ENCODE assay signal across 17 mouse cellular contexts in genomic region chr2:156782481-156783348, GRCm38 (mm10). TPM values are rescaled to one million over a fixed set of nuclear protein-coding genes. Genes with fewer than 3 reads are reported as not detected.
DNase-seq lines count a peak whose midpoint lies in the region; ATAC-seq and TF ChIP-seq lines count a peak whose summit lies in the region.
"Had no signal": no experiment of that assay in that cellular context is flagged by ENCODE, and none has a peak within 500 bp of the region (broad histone marks: within the 10 kb centered on the region; RNA-seq: fewer than 3 reads in every experiment).

No protein-coding gene starts in this region.

- intact Hi-C loops in left cerebral cortex, postnatal 25 days (cut with DNase I) = loop anchor here (5.0 kb wide), 1 partner anchor 45 kb away; no protein-coding TSS in a partner anchor

- H3K27ac ChIP-seq in intestine, embryonic 14.5 days (ENCODE audit: low read depth) = no peak overlapping the region
- no peak overlapping the region for H3K27ac ChIP-seq in intestine, embryonic 16.5 days (ENCODE audit: low read length)
- H3K27ac ChIP-seq in heart, postnatal 0 days (ENCODE audit: low read depth) = peak overlapping the region; percentile 4; the same call in 1 of the 2 replicates
- peak overlapping the region; percentile 35; the same call in 1 of the 2 replicates for H3K27ac ChIP-seq in stomach, embryonic 15.5 days
- H3K27ac ChIP-seq: kidney, postnatal 0 days; macrophage had no signal

- peaks cover 4% of the 10 kb centered on the region for H3K36me3 ChIP-seq in erythroblast, embryonic 14.5 days (ENCODE audit: control insufficient read depth)
- H3K36me3 ChIP-seq in intestine, embryonic 14.5 days (ENCODE audit: control insufficient read depth, insufficient read depth, low read length) = peaks cover 18% of the 10 kb centered on the region; the same call in 1 of the 2 replicates
- H3K36me3 ChIP-seq in intestine, embryonic 16.5 days (ENCODE audit: control insufficient read depth, insufficient read depth, low read length) = no peaks in the 10 kb centered on the region
- peaks cover 16% of the 10 kb centered on the region for H3K36me3 ChIP-seq in heart, postnatal 0 days (replicated peaks; ENCODE audit: control insufficient read depth, insufficient read depth, low read length)
- no peaks in the 10 kb centered on the region for H3K36me3 ChIP-seq in stomach, embryonic 15.5 days

- H3K4me2 ChIP-seq in intestine, embryonic 14.5 days (ENCODE audit: low read length) = no peak overlapping the region
- no peak overlapping the region for H3K4me2 ChIP-seq in intestine, embryonic 16.5 days (ENCODE audit: low read depth, low read length)
- H3K4me2 ChIP-seq in heart, postnatal 0 days (ENCODE audit: low read depth, low read length) = no peak overlapping the region
- no peak overlapping the region for H3K4me2 ChIP-seq in stomach, embryonic 15.5 days

- no peak for TF ChIP-seq CTCF in heart, postnatal 0 days (IDR thresholded peaks at IDR 0.05; ENCODE audit: low read depth)

- H3K9me3 ChIP-seq in erythroblast, embryonic 14.5 days (ENCODE audit: control insufficient read depth, low read length) = peaks cover 7% of the 10 kb centered on the region
- no peaks in the 10 kb centered on the region for H3K9me3 ChIP-seq in intestine, embryonic 14.5 days (ENCODE audit: control insufficient read depth, low read length)
- no peaks in the 10 kb centered on the region for H3K9me3 ChIP-seq in intestine, embryonic 16.5 days (ENCODE audit: control insufficient read depth, low read length)
- no peaks in the 10 kb centered on the region for H3K9me3 ChIP-seq in heart, postnatal 0 days (replicated peaks; ENCODE audit: control insufficient read depth, low read length)
- no peaks in the 10 kb centered on the region for H3K9me3 ChIP-seq in stomach, embryonic 15.5 days

- H3K9ac ChIP-seq in intestine, embryonic 14.5 days (ENCODE audit: low read length) = no peak overlapping the region
- no peak overlapping the region for H3K9ac ChIP-seq in intestine, embryonic 16.5 days (ENCODE audit: low read depth, low read length)
- no peak overlapping the region for H3K9ac ChIP-seq in heart, postnatal 0 days (replicated peaks; ENCODE audit: low read depth, low read length)
- H3K9ac ChIP-seq in stomach, embryonic 15.5 days = no peak overlapping the region

- 80% methylated on average over 10 of the region's 10 CpGs for WGBS in intestine, embryonic 14.5 days
- WGBS in intestine, embryonic 16.5 days = 83% methylated on average over 10 of the region's 10 CpGs
- 80% methylated on average over 10 of the region's 10 CpGs for WGBS in heart, postnatal 0 days
- 76% methylated on average over 10 of the region's 10 CpGs for WGBS in stomach, embryonic 15.5 days

- no peak for TF ChIP-seq EP300 in heart, postnatal 0 days (IDR thresholded peaks at IDR 0.05; ENCODE audit: low read depth)

- H3K4me1 ChIP-seq in erythroblast, embryonic 14.5 days (ENCODE audit: control insufficient read depth) = peaks cover 68% of the 10 kb centered on the region
- H3K4me1 ChIP-seq in intestine, embryonic 14.5 days (replicated peaks; ENCODE audit: control insufficient read depth, insufficient read depth, low read length) = peaks cover 12% of the 10 kb centered on the region
- H3K4me1 ChIP-seq in intestine, embryonic 16.5 days (ENCODE audit: control insufficient read depth, insufficient read depth, low read length) = peaks cover 25% of the 10 kb centered on the region; the same call in 1 of the 2 replicates
- H3K4me1 ChIP-seq in heart, postnatal 0 days (ENCODE audit: control insufficient read depth, insufficient read depth) = peaks cover 30% of the 10 kb centered on the region
- peaks cover 18% of the 10 kb centered on the region for H3K4me1 ChIP-seq in stomach, embryonic 15.5 days

- H3K27me3 ChIP-seq in erythroblast, embryonic 14.5 days (ENCODE audit: control insufficient read depth) = no peaks in the 10 kb centered on the region
- H3K27me3 ChIP-seq in intestine, embryonic 14.5 days (replicated peaks; ENCODE audit: control insufficient read depth, insufficient read depth, low read length) = no peaks in the 10 kb centered on the region
- no peaks in the 10 kb centered on the region for H3K27me3 ChIP-seq in intestine, embryonic 16.5 days (replicated peaks; ENCODE audit: control insufficient read depth, insufficient read depth, low read length)
- no peaks in the 10 kb centered on the region for H3K27me3 ChIP-seq in heart, postnatal 0 days (ENCODE audit: control insufficient read depth, insufficient read depth, low read length)
- no peaks in the 10 kb centered on the region for H3K27me3 ChIP-seq in stomach, embryonic 15.5 days (replicated peaks)

- DNase-seq in intestine, embryonic 14.5 days (ENCODE audit: low spot score) = peak; percentile 55
- no peak for DNase-seq in heart, postnatal 0 days (ENCODE audit: low spot score)
- DNase-seq in left cerebral cortex, postnatal 25 days (ENCODE audit: low spot score in 2 of 2) = no peak
- no peak for DNase-seq in MN1 (ENCODE audit: low spot score)
- DNase-seq: cerebellum, adult 2 months; embryo, embryonic 11 days; layer of hippocampus, adult 9-11 months; lung, adult 2 months; thymus, adult 2 months had no signal

- H3K4me3 ChIP-seq in erythroblast, embryonic 14.5 days (replicated peaks) = peak overlapping the region; percentile 2
- H3K4me3 ChIP-seq in intestine, embryonic 14.5 days (ENCODE audit: low read depth, low read length) = no peak overlapping the region
- H3K4me3 ChIP-seq in intestine, embryonic 16.5 days (ENCODE audit: low read length) = no peak overlapping the region
- no peak overlapping the region for H3K4me3 ChIP-seq in heart, postnatal 0 days (ENCODE audit: low read depth, low read length)
- H3K4me3 ChIP-seq in stomach, embryonic 15.5 days (replicated peaks) = no peak overlapping the region

- no peak for ATAC-seq in erythroblast, adult 5-6 weeks (replicated peaks; ENCODE audit: low FRiP score, poor library complexity, severe bottlenecking)
- ATAC-seq in intestine, embryonic 14.5 days (replicated peaks; ENCODE audit: low FRiP score, low TSS enrichment, low read depth) = no peak
- ATAC-seq in intestine, embryonic 16.5 days = no peak
- no peak for ATAC-seq in heart, postnatal 0 days (ENCODE audit: insufficient read depth, low read depth)
- no peak for ATAC-seq in stomach, embryonic 15.5 days (ENCODE audit: insufficient read depth, low FRiP score, low read depth)

RNA-seq across cellular contexts. Expression of gene Myl9, which starts 7.5 kb away (rescaled TPM):
- 0.10 and 0.13 TPM in 2 replicates for polyA plus RNA-seq in erythroblast, embryonic 14.5 days (2012)
- total RNA-seq in erythroblast, adult 5-6 weeks (2015; ENCODE audit: low replicate concordance) = 1.3 and 4.4 TPM in 2 replicates
- 0.60 and 2.5 TPM in 2 replicates for total RNA-seq in erythroblast, adult 5-6 weeks (2017; ENCODE audit: low replicate concordance)
- 1,449 and 1,579 TPM in 2 replicates for polyA plus RNA-seq in intestine, embryonic 14.5 days (2014; fragmentation: Nextera tagmentation; extraction: Ambion mirVana)
- 1,232 and 1,258 TPM in 2 replicates for polyA plus RNA-seq in intestine, embryonic 16.5 days (2015; fragmentation: Nextera tagmentation; extraction: Ambion mirVana)
- total RNA-seq in heart, postnatal 0 days (2014; rRNA removed; ENCODE audit: low replicate concordance) = 1,299 and 1,431 TPM in 2 replicates
- 1,847 and 1,885 TPM in 2 replicates for polyA plus RNA-seq in heart, postnatal 0 days (2015; fragmentation: Nextera tagmentation; extraction: Ambion mirVana)
- polyA plus RNA-seq in stomach, embryonic 15.5 days (2015; fragmentation: Nextera tagmentation; extraction: Ambion mirVana) = 1,258 and 1,308 TPM in 2 replicates
- total RNA-seq in left cerebral cortex, postnatal 25 days (2021) = 10 to 100 TPM; 14.7 to 16.1 TPM
- total RNA-seq: CH12.LX; granulocyte monocyte progenitor cell, adult 5-6 weeks had no signal
- polyA plus RNA-seq: macrophage had no signal

RNA-seq across cellular contexts. Expression of gene Tgif2, which starts 57.1 kb away (rescaled TPM):
- 0.04 and 0.09 TPM in 2 replicates for polyA plus RNA-seq in erythroblast, embryonic 14.5 days (2012)
- total RNA-seq in erythroblast, adult 5-6 weeks (2015; ENCODE audit: low replicate concordance) = 0.77 and 2.3 TPM in 2 replicates
- total RNA-seq in erythroblast, adult 5-6 weeks (2017; ENCODE audit: low replicate concordance) = 2.8 and 2.9 TPM in 2 replicates
- polyA plus RNA-seq in intestine, embryonic 14.5 days (2014; fragmentation: Nextera tagmentation; extraction: Ambion mirVana) = 61.4 and 63.5 TPM in 2 replicates
- 28.3 and 28.6 TPM in 2 replicates for polyA plus RNA-seq in intestine, embryonic 16.5 days (2015; fragmentation: Nextera tagmentation; extraction: Ambion mirVana)
- 19.7 and 28.3 TPM in 2 replicates for total RNA-seq in heart, postnatal 0 days (2014; rRNA removed; ENCODE audit: low replicate concordance)
- 11.6 and 14.6 TPM in 2 replicates for polyA plus RNA-seq in heart, postnatal 0 days (2015; fragmentation: Nextera tagmentation; extraction: Ambion mirVana)
- polyA plus RNA-seq in stomach, embryonic 15.5 days (2015; fragmentation: Nextera tagmentation; extraction: Ambion mirVana) = 41.5 and 45.9 TPM in 2 replicates
- total RNA-seq in left cerebral cortex, postnatal 25 days (2021) = 1 to 10 TPM in 1 of 2 experiments, under 1 TPM in 1; 0.69 to 1.0 TPM

Comparison
In these comparisons a context has a peak if more than half of its experiments do, and no peak if none do; other contexts are left out.
1. H3K27ac ChIP-seq: peak in heart, postnatal 0 days (single experiment) and stomach, embryonic 15.5 days (single experiment); none in intestine, embryonic 14.5 days (single experiment) and intestine, embryonic 16.5 days (single experiment).
2. RNA of gene Myl9, which starts 7.5 kb away (polyA plus RNA-seq): 1,847 to 1,885 TPM in heart, postnatal 0 days, 1,449 to 1,579 TPM in intestine, embryonic 14.5 days, 1,232 to 1,258 TPM in intestine, embryonic 16.5 days and 1,258 to 1,308 TPM in stomach, embryonic 15.5 days; 0.10 to 0.13 TPM in erythroblast, embryonic 14.5 days; every median in the first group is over 1,000 times any median in the second.
3. RNA of gene Tgif2, which starts 57.1 kb away (polyA plus RNA-seq): 61.4 to 63.5 TPM in intestine, embryonic 14.5 days, 41.5 to 45.9 TPM in stomach, embryonic 15.5 days, 28.3 to 28.6 TPM in intestine, embryonic 16.5 days and 11.6 to 14.6 TPM in heart, postnatal 0 days; 0.04 to 0.09 TPM in erythroblast, embryonic 14.5 days; every median in the first group is over 10 times any median in the second.